Mouse (Mus musculus): ENCODE measurements around the gene Rtp3. TPM values are rescaled to one million over a fixed set of nuclear protein-coding genes. Genes with fewer than 3 reads are reported as not detected.
A peak's percentile ranks its signal among the peaks of the same experiment; 100 is the strongest.

The Rtp3 gene
- polyA plus RNA-seq, 1 experiment: 2.0 TPM

DNA sequence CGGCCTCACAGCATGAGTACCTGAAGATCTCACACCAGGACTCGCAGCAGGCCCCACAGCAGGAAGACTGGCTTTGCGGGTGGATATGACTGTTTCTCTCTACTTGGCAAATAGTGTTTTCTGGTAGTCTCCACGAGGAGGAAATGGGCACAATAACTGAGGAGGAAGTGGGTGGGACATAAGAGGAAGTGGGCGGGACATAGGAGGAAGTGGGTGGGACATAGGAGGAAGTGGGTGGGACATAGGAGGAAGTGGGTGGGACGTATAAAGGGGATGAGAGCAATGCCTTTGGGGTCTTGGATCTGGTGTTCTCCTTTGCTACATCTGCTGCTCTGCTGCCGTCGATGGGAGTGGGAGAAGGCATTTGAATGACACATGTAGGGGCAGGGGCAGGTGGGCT is 4.4 kb downstream of the Rtp3 start:
- 81% methylated on average over 8 of the region's 8 CpGs for WGBS
- H3K4me3 ChIP-seq (ENCODE audit: extremely low read depth, insufficient read depth, insufficient read length): no peak overlapping the region
- H3K27me3 ChIP-seq (ENCODE audit: control insufficient read depth, insufficient read depth, low read length): no peaks in the 10 kb centered on the region
- no peak for DNase-seq (ENCODE audit: low read depth in 1 of 2, low spot score in 2 of 2)
- no peak overlapping the region for H3K27ac ChIP-seq (ENCODE audit: insufficient read depth, low read length)
- no peak for TF ChIP-seq POLR2A (IDR thresholded peaks at IDR 0.05; ENCODE audit: low read depth, low read length)
- TF ChIP-seq CTCF (IDR thresholded peaks at IDR 0.05; ENCODE audit: extremely low read depth, insufficient read depth, insufficient read length, insufficient replicate concordance): no peak
- H3K4me1 ChIP-seq (ENCODE audit: control insufficient read depth, insufficient read depth, insufficient read length): no peaks in the 10 kb centered on the region
- H3K36me3 ChIP-seq (ENCODE audit: control insufficient read depth, insufficient read depth, low read length): no peaks in the 10 kb centered on the region

DNA sequence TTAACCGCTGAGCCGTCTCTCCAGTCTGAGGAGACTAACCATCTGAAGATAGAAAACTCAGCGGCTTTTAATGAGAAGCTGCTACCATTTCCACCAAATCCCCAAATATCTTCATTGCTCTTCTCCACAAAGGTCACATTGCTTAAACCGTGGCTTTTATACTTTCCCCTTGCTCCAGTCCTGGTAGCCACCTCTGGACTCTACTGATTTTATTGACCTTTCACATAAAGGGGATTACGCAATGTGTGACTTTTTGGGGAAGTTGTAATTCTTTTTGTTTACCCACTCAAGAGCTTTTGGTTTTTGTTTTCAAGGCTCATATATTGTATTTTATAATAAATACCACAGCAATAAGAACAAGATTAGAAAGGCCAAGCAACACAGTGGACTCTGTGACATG is 4.8 kb downstream of the Rtp3 start:
- no peak for DNase-seq (ENCODE audit: low read depth in 1 of 2, low spot score in 2 of 2)
- Histone ChIP-seq H3K36me3 (ENCODE audit: control insufficient read depth, insufficient read depth, low read length) (no peaks in the 10 kb centered on the region), H3K27me3 (ENCODE audit: control insufficient read depth, insufficient read depth, low read length) (no peaks in the 10 kb centered on the region), H3K4me1 (ENCODE audit: control insufficient read depth, insufficient read depth, insufficient read length) (no peaks in the 10 kb centered on the region), H3K4me3 (ENCODE audit: extremely low read depth, insufficient read depth, insufficient read length) (no peak overlapping the region), H3K27ac (ENCODE audit: insufficient read depth, low read length) (no peak overlapping the region)
- WGBS: 93% methylated on average over 5 of the region's 5 CpGs
- TF ChIP-seq POLR2A (IDR thresholded peaks at IDR 0.05; ENCODE audit: low read depth, low read length): no peak
- no peak for TF ChIP-seq CTCF (IDR thresholded peaks at IDR 0.05; ENCODE audit: extremely low read depth, insufficient read depth, insufficient read length, insufficient replicate concordance)

DNA sequence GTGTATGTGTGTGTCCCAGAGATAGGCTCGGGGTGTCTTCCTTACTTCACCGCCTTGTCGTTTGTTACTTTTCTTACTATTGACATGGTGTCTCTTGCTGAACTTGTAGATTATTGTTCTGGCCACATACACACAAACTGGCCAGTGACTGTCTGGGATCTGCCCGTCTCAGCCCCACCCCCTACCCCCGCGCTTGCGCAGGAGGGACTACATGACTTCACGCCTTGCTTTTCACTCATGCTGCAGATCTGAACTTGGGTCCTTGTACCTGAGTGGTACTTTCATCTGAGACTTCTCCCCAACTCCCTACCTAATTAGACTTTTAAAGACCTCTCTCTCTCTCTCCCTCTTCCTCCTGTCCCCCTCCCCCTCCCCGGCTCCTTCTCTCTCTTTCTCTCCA is 6.3 kb downstream of the Rtp3 start:
- H3K36me3 ChIP-seq (ENCODE audit: control insufficient read depth, insufficient read depth, low read length): no peaks in the 10 kb centered on the region
- no peaks in the 10 kb centered on the region for H3K27me3 ChIP-seq (ENCODE audit: control insufficient read depth, insufficient read depth, low read length)
- H3K4me3 ChIP-seq (ENCODE audit: extremely low read depth, insufficient read depth, insufficient read length): no peak overlapping the region
- no peak for DNase-seq (ENCODE audit: low read depth in 1 of 2, low spot score in 2 of 2)
- no peak for TF ChIP-seq CTCF (IDR thresholded peaks at IDR 0.05; ENCODE audit: extremely low read depth, insufficient read depth, insufficient read length, insufficient replicate concordance)
- TF ChIP-seq POLR2A (IDR thresholded peaks at IDR 0.05; ENCODE audit: low read depth, low read length): no peak
- 97% methylated on average over 9 of the region's 9 CpGs for WGBS
- no peak overlapping the region for H3K27ac ChIP-seq (ENCODE audit: insufficient read depth, low read length)
- H3K4me1 ChIP-seq (ENCODE audit: control insufficient read depth, insufficient read depth, insufficient read length): no peaks in the 10 kb centered on the region

DNA sequence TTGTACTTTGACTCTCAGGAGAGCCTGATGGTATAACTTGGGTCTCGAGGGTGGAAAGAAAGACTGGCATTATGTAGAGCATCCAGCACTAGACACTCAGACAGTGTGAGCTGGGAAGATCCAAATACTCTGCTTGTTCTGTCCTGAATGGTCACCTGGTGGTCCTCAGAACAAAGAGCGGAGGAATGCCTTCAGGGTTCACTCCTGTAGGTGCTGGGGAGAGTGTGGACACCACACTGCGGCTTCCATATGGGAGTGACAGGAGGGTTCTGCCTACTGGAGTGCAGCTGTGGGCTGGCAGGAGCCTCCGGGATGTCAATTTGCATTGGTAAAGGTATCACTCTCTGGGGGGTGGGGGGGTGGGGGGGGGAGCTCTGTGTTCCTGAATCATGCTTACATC is 8.0 kb downstream of the Rtp3 start:
- Histone ChIP-seq H3K27ac (ENCODE audit: insufficient read depth, low read length) (no peak overlapping the region), H3K4me3 (ENCODE audit: extremely low read depth, insufficient read depth, insufficient read length) (no peak overlapping the region), H3K4me1 (ENCODE audit: control insufficient read depth, insufficient read depth, insufficient read length) (no peaks in the 10 kb centered on the region), H3K27me3 (ENCODE audit: control insufficient read depth, insufficient read depth, low read length) (no peaks in the 10 kb centered on the region), H3K36me3 (ENCODE audit: control insufficient read depth, insufficient read depth, low read length) (no peaks in the 10 kb centered on the region)
- TF ChIP-seq CTCF (IDR thresholded peaks at IDR 0.05; ENCODE audit: extremely low read depth, insufficient read depth, insufficient read length, insufficient replicate concordance): no peak
- no peak for TF ChIP-seq POLR2A (IDR thresholded peaks at IDR 0.05; ENCODE audit: low read depth, low read length)
- WGBS: 70% methylated on average over 4 of the region's 4 CpGs
- no peak for DNase-seq (ENCODE audit: low read depth in 1 of 2, low spot score in 2 of 2)

DNA sequence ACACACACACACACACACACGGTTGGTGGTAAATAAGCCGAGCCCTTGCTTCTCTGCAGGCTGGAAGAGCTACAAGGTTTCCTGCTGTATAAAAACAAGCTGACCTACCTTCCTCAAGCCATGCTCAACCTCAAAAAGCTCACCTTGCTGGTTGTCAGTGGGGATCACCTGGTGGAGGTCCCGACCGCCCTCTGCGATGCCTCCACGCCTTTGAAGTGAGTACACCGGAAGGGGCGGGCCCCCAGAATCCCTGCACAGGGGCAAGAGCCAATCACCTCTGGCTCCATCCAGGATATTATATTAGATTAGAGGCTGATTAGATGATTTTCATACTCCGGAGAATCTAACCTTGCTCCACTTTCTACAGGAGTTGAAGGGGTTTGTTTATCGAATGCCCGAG is 11.0 kb downstream of the Rtp3 start:
- Histone ChIP-seq H3K27me3 (ENCODE audit: control insufficient read depth, insufficient read depth, low read length) (no peaks in the 10 kb centered on the region), H3K4me1 (ENCODE audit: control insufficient read depth, insufficient read depth, insufficient read length) (no peaks in the 10 kb centered on the region), H3K36me3 (ENCODE audit: control insufficient read depth, insufficient read depth, low read length) (no peaks in the 10 kb centered on the region), H3K27ac (ENCODE audit: insufficient read depth, low read length) (no peak overlapping the region), H3K4me3 (ENCODE audit: extremely low read depth, insufficient read depth, insufficient read length) (no peak overlapping the region)
- 95% methylated on average over 11 of the region's 11 CpGs for WGBS
- TF ChIP-seq POLR2A (IDR thresholded peaks at IDR 0.05; ENCODE audit: low read depth, low read length) (no peak), CTCF (IDR thresholded peaks at IDR 0.05; ENCODE audit: extremely low read depth, insufficient read depth, insufficient read length, insufficient replicate concordance) (no peak)
- no peak for DNase-seq (ENCODE audit: low read depth in 1 of 2, low spot score in 2 of 2)

DNA sequence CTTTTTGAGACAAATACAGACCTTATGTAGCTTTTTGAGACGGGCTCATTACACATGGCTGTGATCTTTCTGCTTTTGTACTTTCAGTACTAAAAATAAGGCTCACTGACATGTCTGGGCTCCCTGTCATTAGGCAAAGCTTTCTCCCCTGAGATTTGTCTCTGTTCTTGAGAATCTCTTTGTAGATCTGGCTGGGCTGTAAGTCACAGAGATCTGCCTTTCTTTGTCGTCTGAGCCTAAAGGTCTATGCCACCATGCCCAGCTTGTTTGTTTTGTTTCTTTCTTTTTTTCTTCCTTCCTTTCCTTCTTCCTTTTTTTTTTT is 24.5 kb downstream of the Rtp3 start:
- no peaks in the 10 kb centered on the region for H3K27me3 ChIP-seq (ENCODE audit: control insufficient read depth, insufficient read depth, low read length)
- H3K36me3 ChIP-seq (ENCODE audit: control insufficient read depth, insufficient read depth, low read length): no peaks in the 10 kb centered on the region
- no peak overlapping the region for H3K4me3 ChIP-seq (ENCODE audit: extremely low read depth, insufficient read depth, insufficient read length)
- 40% methylated on average over 2 of the region's 2 CpGs for WGBS
- H3K4me1 ChIP-seq (ENCODE audit: control insufficient read depth, insufficient read depth, insufficient read length): no peaks in the 10 kb centered on the region
- TF ChIP-seq POLR2A (IDR thresholded peaks at IDR 0.05; ENCODE audit: low read depth, low read length): no peak
- TF ChIP-seq CTCF (IDR thresholded peaks at IDR 0.05; ENCODE audit: extremely low read depth, insufficient read depth, insufficient read length, insufficient replicate concordance): no peak
- no peak overlapping the region for H3K27ac ChIP-seq (ENCODE audit: insufficient read depth, low read length)
- no peak for DNase-seq (ENCODE audit: low read depth in 1 of 2, low spot score in 2 of 2)

DNA sequence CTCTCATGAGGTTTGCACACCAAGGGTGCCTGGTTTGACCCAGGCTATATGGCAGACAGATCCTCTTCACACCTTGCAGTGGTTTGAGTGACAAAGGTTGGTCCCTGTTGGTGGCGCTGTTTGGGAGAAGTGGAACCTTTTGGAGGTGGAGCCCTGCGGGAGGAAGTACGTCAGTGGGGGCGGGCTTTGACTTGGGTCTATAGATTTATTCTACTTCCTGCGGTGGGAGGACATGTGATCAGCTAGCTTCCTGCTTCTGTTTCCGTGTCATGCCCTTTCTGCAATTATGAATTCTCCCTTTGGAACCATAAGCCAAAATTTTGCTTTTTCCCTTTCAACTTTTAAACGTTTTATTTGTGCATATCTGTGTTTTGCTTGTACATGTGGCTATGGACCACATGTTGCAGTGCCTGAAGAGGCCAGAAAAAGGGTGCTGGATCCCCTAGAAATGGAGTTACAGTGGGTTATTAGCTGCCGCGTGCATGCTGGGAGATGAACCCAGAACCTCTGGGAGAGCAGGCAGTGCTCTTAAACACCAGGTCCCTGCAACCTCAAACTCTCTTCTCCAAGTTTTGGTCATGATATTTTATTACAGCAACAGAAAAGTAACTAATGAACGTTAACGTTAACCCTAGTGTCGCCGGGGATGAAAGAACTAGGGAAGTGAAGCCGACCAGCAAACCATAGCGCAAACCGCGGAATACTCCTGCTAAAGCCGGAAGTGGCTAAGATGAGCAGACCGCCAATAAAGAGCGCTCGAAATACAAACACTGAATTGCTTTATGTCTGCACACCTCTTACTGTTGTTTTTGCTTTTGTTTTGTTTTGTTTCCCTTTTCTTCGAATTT is 25.1 kb downstream of the Rtp3 start:
- no peak overlapping the region for H3K27ac ChIP-seq (ENCODE audit: insufficient read depth, low read length)
- H3K36me3 ChIP-seq (ENCODE audit: control insufficient read depth, insufficient read depth, low read length): no peaks in the 10 kb centered on the region
- peak in 1 of 2 experiments; percentile 18 for DNase-seq (ENCODE audit: low read depth in 1 of 2, low spot score in 2 of 2)
- H3K27me3 ChIP-seq (ENCODE audit: control insufficient read depth, insufficient read depth, low read length): no peaks in the 10 kb centered on the region
- TF ChIP-seq POLR2A (IDR thresholded peaks at IDR 0.05; ENCODE audit: low read depth, low read length) (no peak), CTCF (IDR thresholded peaks at IDR 0.05; ENCODE audit: extremely low read depth, insufficient read depth, insufficient read length, insufficient replicate concordance) (no peak)
- H3K4me1 ChIP-seq (ENCODE audit: control insufficient read depth, insufficient read depth, insufficient read length): no peaks in the 10 kb centered on the region
- no peak overlapping the region for H3K4me3 ChIP-seq (ENCODE audit: extremely low read depth, insufficient read depth, insufficient read length)
- 85% methylated on average over 22 of the region's 22 CpGs for WGBS

Measured in spleen, adult 2 months (tissue).